Mouse (Mus musculus) midbrain, embryonic 16.5 days (tissue): ENCODE measurements around the gene Aacs. TPM values are rescaled to one million over a fixed set of nuclear protein-coding genes. Genes with fewer than 3 reads are reported as not detected.

ENCODE experiments used
- ATAC-seq: fragments of 200-750 bp; cut with Nextera tagmentation; 2 replicates; pipeline ENCODE4 v1.8.0; 2017; ENCODE audit warnings: moderate TSS enrichment
- H3K27ac ChIP-seq: fragments of 300-500 bp; sonication (generic); 2 replicates; pipeline ENCODE4 v1.5.1; 2014; ENCODE audit warnings: mild to moderate bottlenecking, low read length, mixed read lengths
- H3K27me3 ChIP-seq: fragments of 300-500 bp; sonication (generic); 2 replicates; pipeline ENCODE4 v1.6.1; 2014; ENCODE audit warnings: low read depth, low read length, mixed read lengths; ENCODE audit not compliant: control insufficient read depth, insufficient read depth
- H3K36me3 ChIP-seq: fragments of 300-500 bp; sonication (generic); 2 replicates; pipeline ENCODE4 v1.6.1; 2014; ENCODE audit warnings: mild to moderate bottlenecking, low read length, moderate library complexity, mixed read lengths; ENCODE audit not compliant: control insufficient read depth, insufficient read depth
- H3K4me1 ChIP-seq: fragments of 300-500 bp; sonication (generic); 2 replicates; pipeline ENCODE4 v1.6.1; 2014; ENCODE audit warnings: mild to moderate bottlenecking, low read length, mixed read lengths; ENCODE audit not compliant: control insufficient read depth, insufficient read depth
- H3K4me2 ChIP-seq: fragments of 300-500 bp; sonication (generic); 2 replicates; pipeline ENCODE4 v1.6.1; 2014; ENCODE audit warnings: mild to moderate bottlenecking, low read length, mixed read lengths
- H3K4me3 ChIP-seq: fragments of 300-500 bp; sonication (generic); 2 replicates; pipeline ENCODE4 v1.5.1; 2014; ENCODE audit warnings: low read depth, mild to moderate bottlenecking, low read length, moderate library complexity, mixed read lengths
- H3K9ac ChIP-seq: fragments of 300-500 bp; sonication (generic); 2 replicates; pipeline ENCODE4 v1.6.1; 2014; ENCODE audit warnings: low read depth, low read length, mixed read lengths
- H3K9me3 ChIP-seq: fragments of 300-500 bp; sonication (generic); replicated peaks from 2 replicates; pipeline ENCODE4 v1.6.1; 2014; ENCODE audit warnings: mild to moderate bottlenecking, low read length, mixed read lengths; ENCODE audit not compliant: control insufficient read depth, poor library complexity, severe bottlenecking
- WGBS: fragments of 180-500 bp; shearing (Covaris S2); extraction: QIAGEN DNeasy Blood & Tissue Kit; methylation state at CpG from one replicate; pipeline ENCODE4 v1.1.7; 2014; 5-methylcytosine and 5-hydroxymethylcytosine counted together
- microRNA-seq: library from miRNA; unstranded; fragments of <30 nt; microRNA quantifications from one replicate; pipeline ENCODE4, GENCODE M21; 2017
- polyA plus RNA-seq: library from polyadenylated mRNA; unstranded; fragments of >200 nt; fragmentation: Nextera tagmentation; extraction: Ambion mirVana; gene quantifications from 2 replicates; pipeline ENCODE4 v1.2.1, GENCODE M21; 2015

Aacs gene
- polyA plus RNA-seq, 1 experiment from 2014 or later: 125 TPM

DNA sequence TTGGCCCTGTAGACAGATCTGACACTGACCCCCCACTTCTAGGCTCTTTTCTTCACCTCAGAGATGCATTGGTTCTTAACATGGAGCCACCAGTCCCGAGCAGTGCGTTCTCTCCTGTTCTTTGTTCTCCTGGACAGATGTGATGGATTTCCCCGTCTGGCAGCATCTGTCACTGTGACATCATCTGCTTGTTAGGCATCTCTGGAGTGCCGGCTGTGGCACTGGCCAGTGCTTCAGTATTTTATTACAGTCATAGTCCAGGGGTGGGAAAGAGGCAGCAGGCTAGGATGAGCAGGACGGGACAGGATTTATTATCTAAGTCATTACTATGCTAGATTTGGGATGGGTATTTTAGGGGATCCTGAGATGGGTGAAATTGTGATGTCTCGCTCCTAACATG lies 87.9 kb downstream of the Aacs start:
- Histone ChIP-seq H3K4me2 (no peak overlapping the region), H3K27ac (no peak overlapping the region), H3K4me3 (no peak overlapping the region), H3K27me3 (no peaks in the 10 kb centered on the region), H3K4me1 (no peaks in the 10 kb centered on the region), H3K9ac (no peak overlapping the region), H3K36me3 (no peaks in the 10 kb centered on the region), H3K9me3 (no peaks in the 10 kb centered on the region)
- no peak for ATAC-seq
- WGBS: 58% methylated on average over 6 of the region's 6 CpGs

DNA sequence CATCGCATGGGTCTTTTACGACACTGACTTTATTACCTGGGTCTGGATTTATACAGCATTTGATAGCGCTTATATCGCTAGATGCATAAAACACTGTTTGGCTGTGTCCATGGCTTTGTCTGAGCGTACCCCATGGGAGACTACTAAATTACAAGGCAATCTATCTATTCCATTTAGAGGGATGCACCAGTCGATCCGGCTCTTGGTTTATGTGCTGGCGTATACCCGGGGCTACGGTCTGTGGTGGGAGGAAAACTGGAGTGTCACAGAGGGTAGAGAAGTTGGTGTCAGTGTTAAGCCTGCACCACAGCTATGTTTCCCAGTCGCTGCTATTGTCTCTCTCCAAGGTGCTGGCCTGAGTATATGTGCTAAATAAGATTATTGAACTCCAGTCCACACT lies 90.1 kb downstream of the Aacs start:
- WGBS: 77% methylated on average over 11 of the region's 11 CpGs
- H3K27me3 ChIP-seq: no peaks in the 10 kb centered on the region
- no peak for ATAC-seq
- H3K27ac ChIP-seq: no peak overlapping the region
- no peaks in the 10 kb centered on the region for H3K4me1 ChIP-seq
- H3K36me3 ChIP-seq: no peaks in the 10 kb centered on the region
- H3K4me2 ChIP-seq: no peak overlapping the region
- no peaks in the 10 kb centered on the region for H3K9me3 ChIP-seq
- H3K9ac ChIP-seq: no peak overlapping the region
- no peak overlapping the region for H3K4me3 ChIP-seq

Small RNAs within 50 kb of the gene (microRNA-seq; reads per million reads assigned to microRNA genes)
- not detected for gene Gm27551

Other genes starting within 250 kb of the Aacs start
- 43.8 and 51.6 TPM in 2 replicates for gene Scarb1, start 134.7 kb upstream of the Aacs start, polyA plus RNA-seq
- 0.30 and 0.51 TPM in 2 replicates for gene Gm10382, start 86.5 kb upstream of the Aacs start, polyA plus RNA-seq
- gene Ubc, start 85.6 kb upstream of the Aacs start, polyA plus RNA-seq: 1,506 and 1,517 TPM in 2 replicates
- 12.4 and 12.8 TPM in 2 replicates for gene Dhx37, start 41.7 kb upstream of the Aacs start, polyA plus RNA-seq
- gene Bri3bp, start 34.2 kb upstream of the Aacs start, polyA plus RNA-seq: 38.3 and 41.6 TPM in 2 replicates
- 5.5 and 6.6 TPM in 2 replicates for gene Tmem132b, start 56.0 kb downstream of the Aacs start, polyA plus RNA-seq